In genomic region chrX:159810469-159810868, GRCm38 (mm10) we compare ENCODE assay signal across 19 mouse cellular contexts.
"Had no signal": no experiment of that assay in that cellular context is flagged by ENCODE, and none has a peak within 500 bp of the region (broad histone marks: within the 10 kb centered on the region; RNA-seq: fewer than 3 reads in every experiment).

No protein-coding gene starts in this region.

- H3K4me3 ChIP-seq: kidney, embryonic 15.5 days; limb, embryonic 12.5 days; limb, embryonic 15.5 days; midbrain, embryonic 10.5 days; neural tube, embryonic 13.5 days had no signal

- DNase-seq: kidney, adult 11 months; kidney, adult 8-10 months; kidney, postnatal 10 days; kidney, postnatal 36 days; layer of hippocampus, postnatal 36 days; left cerebral cortex, postnatal 4 days; liver, postnatal 0 days; lung, embryonic 14.5 days; lung, postnatal 36 days; midbrain, embryonic 14.5 days; thymus, adult 18-20 months; thymus, postnatal 36 days had no signal

- H3K4me1 ChIP-seq: kidney, embryonic 15.5 days; limb, embryonic 12.5 days; limb, embryonic 15.5 days; midbrain, embryonic 10.5 days; neural tube, embryonic 13.5 days had no signal

- ATAC-seq: liver, postnatal 0 days; lung, postnatal 0 days had no signal

- H3K9ac ChIP-seq: kidney, embryonic 15.5 days; limb, embryonic 12.5 days; limb, embryonic 15.5 days; liver, embryonic 14.5 days; liver, postnatal 0 days; lung, embryonic 14.5 days; neural tube, embryonic 13.5 days had no signal

- H3K9me3 ChIP-seq: kidney, embryonic 15.5 days; limb, embryonic 12.5 days; limb, embryonic 15.5 days; midbrain, embryonic 10.5 days; neural tube, embryonic 13.5 days had no signal

- H3K27ac ChIP-seq: kidney, embryonic 15.5 days; limb, embryonic 12.5 days; limb, embryonic 15.5 days; liver, embryonic 14.5 days; midbrain, embryonic 10.5 days; neural tube, embryonic 13.5 days had no signal

- H3K36me3 ChIP-seq: kidney, embryonic 15.5 days; limb, embryonic 12.5 days; limb, embryonic 15.5 days; midbrain, embryonic 10.5 days; neural tube, embryonic 13.5 days had no signal
